19 mouse cellular contexts compared by ENCODE assay signal in the genomic region with DNA sequence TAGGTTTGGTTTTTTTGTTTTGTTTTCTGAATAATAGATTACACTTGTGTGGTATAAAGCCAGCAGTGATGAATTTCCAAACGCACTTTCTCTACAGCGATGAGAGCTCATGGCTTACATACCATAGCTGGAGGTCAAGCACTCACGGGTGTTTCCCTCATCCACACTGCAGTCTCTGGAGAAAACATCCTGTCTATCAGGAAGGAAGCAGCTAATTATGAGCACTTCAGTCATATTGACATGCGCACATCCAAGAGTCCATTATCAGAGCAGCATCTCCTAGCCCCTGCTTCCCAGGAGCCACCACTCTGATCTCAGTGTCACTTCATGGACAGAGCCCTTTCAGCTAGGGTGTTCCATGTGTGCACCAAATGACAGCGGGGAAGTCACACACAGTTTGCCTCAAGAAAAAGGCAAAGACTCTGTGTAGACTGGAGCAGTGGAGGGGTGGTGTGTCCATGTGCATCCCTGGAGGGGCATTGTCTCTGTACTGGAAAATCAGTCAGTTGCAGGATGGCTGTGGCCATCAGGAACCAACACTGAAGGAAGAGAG. TPM values are rescaled to one million over a fixed set of nuclear protein-coding genes. Genes with fewer than 3 reads are reported as not detected.
DNase-seq lines count a peak whose midpoint lies in the region; ATAC-seq and TF ChIP-seq lines count a peak whose summit lies in the region.
"Had no signal": no experiment of that assay in that cellular context is flagged by ENCODE, and none has a peak within 500 bp of the region (broad histone marks: within the 10 kb centered on the region; RNA-seq: fewer than 3 reads in every experiment).

No protein-coding gene starts in this region.

- TF ChIP-seq CTCF in lung, postnatal 0 days (IDR thresholded peaks at IDR 0.05): no peak
- TF ChIP-seq CTCF in liver, postnatal 0 days (IDR thresholded peaks at IDR 0.05; ENCODE audit: low read depth): no peak

- 83% methylated on average over 5 of the region's 5 CpGs for WGBS in liver, embryonic 12.5 days (ENCODE audit: insufficient replicate concordance)
- 51% methylated on average over 5 of the region's 5 CpGs for WGBS in lung, postnatal 0 days
- 71% methylated on average over 5 of the region's 5 CpGs for WGBS in liver, embryonic 13.5 days (ENCODE audit: insufficient replicate concordance)
- 75% methylated on average over 5 of the region's 5 CpGs for WGBS in liver, postnatal 0 days (ENCODE audit: insufficient replicate concordance)
- 91% methylated on average over 5 of the region's 5 CpGs for WGBS in forebrain, embryonic 14.5 days

- TF ChIP-seq EP300 in lung, postnatal 0 days (IDR thresholded peaks at IDR 0.05): peak; percentile 61
- no peak for TF ChIP-seq EP300 in liver, postnatal 0 days (IDR thresholded peaks at IDR 0.05; ENCODE audit: low read depth)

- H3K4me1 ChIP-seq in liver, embryonic 12.5 days: no peaks in the 10 kb centered on the region
- no peaks in the 10 kb centered on the region for H3K4me1 ChIP-seq in lung, postnatal 0 days (ENCODE audit: insufficient read depth, low read depth, low read length)
- no peaks in the 10 kb centered on the region for H3K4me1 ChIP-seq in liver, embryonic 13.5 days (replicated peaks)
- no peaks in the 10 kb centered on the region for H3K4me1 ChIP-seq in liver, postnatal 0 days (ENCODE audit: insufficient read depth)
- no peaks in the 10 kb centered on the region for H3K4me1 ChIP-seq in forebrain, embryonic 14.5 days (ENCODE audit: control insufficient read depth, insufficient read depth, low read length)
- H3K4me1 ChIP-seq: forebrain, embryonic 13.5 days; hindbrain, embryonic 10.5 days had no signal

- no peak overlapping the region for H3K4me2 ChIP-seq in liver, embryonic 12.5 days
- no peak overlapping the region for H3K4me2 ChIP-seq in lung, postnatal 0 days (replicated peaks; ENCODE audit: low read depth, low read length)
- no peak overlapping the region for H3K4me2 ChIP-seq in liver, embryonic 13.5 days
- no peak overlapping the region for H3K4me2 ChIP-seq in liver, postnatal 0 days (ENCODE audit: low read depth, low read length)
- H3K4me2 ChIP-seq in forebrain, embryonic 14.5 days (ENCODE audit: low read length): no peak overlapping the region
- H3K4me2 ChIP-seq: embryonic facial prominence, embryonic 13.5 days; forebrain, embryonic 13.5 days; heart, embryonic 11.5 days; hindbrain, embryonic 14.5 days had no signal

- no peak for DNase-seq in liver
- DNase-seq in lung, postnatal 0 days (ENCODE audit: low spot score): peak; percentile 38
- DNase-seq in lung, postnatal 4 days: no peak
- no peak for DNase-seq in liver, embryonic 13.5 days
- DNase-seq in liver, postnatal 0 days: no peak
- no peak for DNase-seq in forebrain, embryonic 14.5 days (ENCODE audit: low spot score)
- DNase-seq: adrenal gland, adult 2 months; adrenal gland, postnatal 25 days; cerebellum, adult 18-20 months; cerebellum, adult 9-11 months; cerebellum, postnatal 36 days; gastrocnemius, adult 2 months; gastrocnemius, postnatal 25 days had no signal

- H3K9me3 ChIP-seq in liver, embryonic 12.5 days (replicated peaks): no peaks in the 10 kb centered on the region
- no peaks in the 10 kb centered on the region for H3K9me3 ChIP-seq in lung, postnatal 0 days (ENCODE audit: low read length)
- H3K9me3 ChIP-seq in liver, embryonic 13.5 days (replicated peaks): no peaks in the 10 kb centered on the region
- no peaks in the 10 kb centered on the region for H3K9me3 ChIP-seq in liver, postnatal 0 days (ENCODE audit: low read length)
- no peaks in the 10 kb centered on the region for H3K9me3 ChIP-seq in forebrain, embryonic 14.5 days (replicated peaks; ENCODE audit: control insufficient read depth, low read length)
- H3K9me3 ChIP-seq: embryonic facial prominence, embryonic 13.5 days; forebrain, embryonic 13.5 days; hindbrain, embryonic 10.5 days had no signal

- H3K9ac ChIP-seq in liver, embryonic 12.5 days: no peak overlapping the region
- H3K9ac ChIP-seq in lung, postnatal 0 days (replicated peaks; ENCODE audit: low read depth): no peak overlapping the region
- H3K9ac ChIP-seq in liver, embryonic 13.5 days: no peak overlapping the region
- H3K9ac ChIP-seq in liver, postnatal 0 days (replicated peaks): no peak overlapping the region
- H3K9ac ChIP-seq in forebrain, embryonic 14.5 days (ENCODE audit: low read length): no peak overlapping the region
- H3K9ac ChIP-seq: embryonic facial prominence, embryonic 13.5 days; forebrain, embryonic 13.5 days; hindbrain, embryonic 14.5 days had no signal

- H3K27me3 ChIP-seq in liver, embryonic 12.5 days (replicated peaks): no peaks in the 10 kb centered on the region
- H3K27me3 ChIP-seq in lung, postnatal 0 days (replicated peaks; ENCODE audit: insufficient read depth, low read length): no peaks in the 10 kb centered on the region
- no peaks in the 10 kb centered on the region for H3K27me3 ChIP-seq in liver, embryonic 13.5 days
- no peaks in the 10 kb centered on the region for H3K27me3 ChIP-seq in liver, postnatal 0 days (ENCODE audit: insufficient read depth, low read length)
- no peaks in the 10 kb centered on the region for H3K27me3 ChIP-seq in forebrain, embryonic 14.5 days (replicated peaks; ENCODE audit: control insufficient read depth, insufficient read depth, low read length)
- H3K27me3 ChIP-seq: embryonic facial prominence, embryonic 13.5 days; forebrain, embryonic 13.5 days had no signal

- no peak overlapping the region for H3K4me3 ChIP-seq in liver, embryonic 12.5 days
- H3K4me3 ChIP-seq in lung, postnatal 0 days (ENCODE audit: low read depth, low read length): no peak overlapping the region
- no peak overlapping the region for H3K4me3 ChIP-seq in liver, embryonic 13.5 days (replicated peaks)
- H3K4me3 ChIP-seq in liver, postnatal 0 days (ENCODE audit: low read depth, low read length): no peak overlapping the region
- no peak overlapping the region for H3K4me3 ChIP-seq in forebrain, embryonic 14.5 days (ENCODE audit: low read depth, low read length)
- H3K4me3 ChIP-seq: embryonic facial prominence, embryonic 13.5 days; forebrain, embryonic 13.5 days; gastrocnemius, adult 2 months; hindbrain, embryonic 10.5 days had no signal

- peaks cover 60% of the 10 kb centered on the region for H3K36me3 ChIP-seq in liver, embryonic 12.5 days
- H3K36me3 ChIP-seq in lung, postnatal 0 days (ENCODE audit: insufficient read depth, low read length): peaks cover 10% of the 10 kb centered on the region
- peaks cover 32% of the 10 kb centered on the region for H3K36me3 ChIP-seq in liver, embryonic 13.5 days
- H3K36me3 ChIP-seq in liver, postnatal 0 days (replicated peaks; ENCODE audit: insufficient read depth, low read length): peaks cover 27% of the 10 kb centered on the region
- peaks cover 50% of the 10 kb centered on the region for H3K36me3 ChIP-seq in forebrain, embryonic 14.5 days (ENCODE audit: control insufficient read depth, insufficient read depth, low read length)

- no peak for ATAC-seq in liver, embryonic 12.5 days
- peak; percentile 77 for ATAC-seq in lung, postnatal 0 days
- no peak for ATAC-seq in liver, embryonic 13.5 days (ENCODE audit: low read depth)
- no peak for ATAC-seq in liver, postnatal 0 days
- no peak for ATAC-seq in forebrain, embryonic 14.5 days
- ATAC-seq: forebrain, embryonic 13.5 days had no signal

- H3K27ac ChIP-seq in liver, embryonic 12.5 days: peak overlapping the region; percentile 27; the same call in 1 of the 2 replicates
- H3K27ac ChIP-seq in lung, postnatal 0 days (ENCODE audit: low read length): no peak overlapping the region
- H3K27ac ChIP-seq in liver, embryonic 13.5 days: peak overlapping the region; percentile 34
- H3K27ac ChIP-seq in liver, postnatal 0 days (ENCODE audit: low read depth): 0 out of 2 replicates have a peak overlapping the region, but pooled peaks have one; percentile 34
- H3K27ac ChIP-seq in forebrain, embryonic 14.5 days (ENCODE audit: low read depth, low read length): no peak overlapping the region
- H3K27ac ChIP-seq: embryonic facial prominence, embryonic 13.5 days; forebrain, embryonic 13.5 days; gastrocnemius, adult 2 months; hindbrain, embryonic 10.5 days; hindbrain, embryonic 14.5 days had no signal

RNA-seq across cellular contexts. Expression of gene Poc5, which starts 29.2 kb away (rescaled TPM):
- polyA plus RNA-seq in liver, embryonic 12.5 days (2016; fragmentation: Nextera tagmentation; extraction: Ambion mirVana): 10.4 and 11.4 TPM in 2 replicates
- 9.2 and 13.4 TPM in 2 replicates for polyA plus RNA-seq in lung, postnatal 0 days (2015; fragmentation: Nextera tagmentation; extraction: Ambion mirVana)
- polyA plus RNA-seq in liver, embryonic 13.5 days (2015; fragmentation: Nextera tagmentation; extraction: Ambion mirVana): 7.1 and 10.5 TPM in 2 replicates
- polyA plus RNA-seq in liver, postnatal 0 days (2015; fragmentation: Nextera tagmentation; extraction: Ambion mirVana): 3.7 and 4.2 TPM in 2 replicates
- 28.0 and 35.3 TPM in 2 replicates for polyA plus RNA-seq in forebrain, embryonic 14.5 days (2014; fragmentation: Nextera tagmentation; extraction: Ambion mirVana)

RNA-seq across cellular contexts. Expression of gene Ankdd1b, which starts 53.7 kb away (rescaled TPM):
- not detected in 2 replicates for polyA plus RNA-seq in liver, embryonic 12.5 days (2016; fragmentation: Nextera tagmentation; extraction: Ambion mirVana)
- polyA plus RNA-seq in lung, postnatal 0 days (2015; fragmentation: Nextera tagmentation; extraction: Ambion mirVana): 0.19 and 0.24 TPM in 2 replicates
- not detected in 2 replicates for polyA plus RNA-seq in liver, embryonic 13.5 days (2015; fragmentation: Nextera tagmentation; extraction: Ambion mirVana)
- polyA plus RNA-seq in liver, postnatal 0 days (2015; fragmentation: Nextera tagmentation; extraction: Ambion mirVana): not detected in 2 replicates
- not detected in 2 replicates for polyA plus RNA-seq in forebrain, embryonic 14.5 days (2014; fragmentation: Nextera tagmentation; extraction: Ambion mirVana)
- polyA plus RNA-seq: forebrain, embryonic 13.5 days; hindbrain, embryonic 10.5 days; hindbrain, embryonic 14.5 days had no signal

Comparison
In these comparisons a context has a peak if more than half of its experiments do, and no peak if none do; other contexts are left out.
1. H3K27ac ChIP-seq: peak in liver, embryonic 12.5 days (single experiment), liver, embryonic 13.5 days (single experiment) and liver, postnatal 0 days (single experiment); none in lung, postnatal 0 days (single experiment) and forebrain, embryonic 14.5 days (single experiment).